Mouse (Mus musculus) c-Kit-negative CD71-positive TER-119-positive erythroid progenitor cells, embryonic 14.5 days (primary cell): ENCODE results near the gene Gm10644.
"Not testable (repeated sequence)": the region's sequence is repeated elsewhere in the genome, so short reads cannot be mapped to it uniquely, and the experiment has no call there.

ENCODE experiments used
- DNase-seq: peaks from one replicate; pipeline ENCODE4 v3.0.0-alpha.2; 2013; ENCODE audit warnings: low read depth, low spot score

Gm10644 gene

DNA sequence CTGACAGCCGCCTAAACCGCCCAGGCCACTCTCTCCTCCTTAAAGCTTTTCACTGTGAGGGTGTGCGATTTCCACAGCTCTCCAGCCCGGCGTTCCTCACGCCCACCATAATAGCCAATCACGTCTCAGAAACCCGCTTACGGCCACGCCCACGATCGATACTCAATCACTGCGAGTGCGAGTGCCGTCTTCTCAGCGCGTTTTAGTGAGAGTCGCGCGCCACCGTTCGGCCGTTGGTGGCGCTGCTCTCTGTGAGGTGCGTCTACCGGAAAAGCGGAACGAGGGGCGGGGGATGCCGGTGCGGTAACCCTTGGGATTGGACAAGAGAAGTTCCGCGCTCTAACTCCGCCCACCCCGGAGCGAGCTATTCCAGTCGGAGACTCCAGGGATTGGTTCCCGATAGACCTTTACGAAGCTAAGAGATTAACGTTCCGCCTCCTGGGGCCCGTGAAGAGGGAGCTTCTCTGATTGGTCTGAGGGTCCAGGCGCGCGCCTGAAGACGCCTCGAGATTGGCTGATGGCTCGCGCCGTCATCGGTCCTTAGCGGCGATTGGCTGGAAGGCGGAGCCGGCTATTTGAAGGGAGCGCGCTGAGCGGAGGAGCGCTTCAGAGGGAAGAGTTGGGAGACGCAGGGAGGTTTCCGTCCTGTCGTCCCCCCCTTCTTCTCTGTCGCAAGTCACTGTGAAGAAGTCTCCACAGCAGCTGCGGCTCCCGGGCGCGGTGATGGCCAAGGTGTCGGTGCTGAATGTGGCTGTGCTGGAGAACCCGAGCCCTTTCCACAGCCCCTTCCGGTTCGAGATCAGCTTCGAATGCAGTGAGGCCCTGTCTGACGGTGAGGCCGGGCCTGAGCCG lies at the start of gene Gm10644, which contains the start of gene Asf1b:
Gm10644 (minus strand) TSS at position 100 of the 852 bp plus-strand sequence.
Asf1b (plus strand) TSS at position 402 of the 852 bp plus-strand sequence.
- DNase-seq, result peak; percentile 99

- DNase-seq, result peak; percentile 75
These were observed 49.7 kb upstream of the Gm10644 start for GRCm38 (mm10) chr8:84004533-84005201.

DNA sequence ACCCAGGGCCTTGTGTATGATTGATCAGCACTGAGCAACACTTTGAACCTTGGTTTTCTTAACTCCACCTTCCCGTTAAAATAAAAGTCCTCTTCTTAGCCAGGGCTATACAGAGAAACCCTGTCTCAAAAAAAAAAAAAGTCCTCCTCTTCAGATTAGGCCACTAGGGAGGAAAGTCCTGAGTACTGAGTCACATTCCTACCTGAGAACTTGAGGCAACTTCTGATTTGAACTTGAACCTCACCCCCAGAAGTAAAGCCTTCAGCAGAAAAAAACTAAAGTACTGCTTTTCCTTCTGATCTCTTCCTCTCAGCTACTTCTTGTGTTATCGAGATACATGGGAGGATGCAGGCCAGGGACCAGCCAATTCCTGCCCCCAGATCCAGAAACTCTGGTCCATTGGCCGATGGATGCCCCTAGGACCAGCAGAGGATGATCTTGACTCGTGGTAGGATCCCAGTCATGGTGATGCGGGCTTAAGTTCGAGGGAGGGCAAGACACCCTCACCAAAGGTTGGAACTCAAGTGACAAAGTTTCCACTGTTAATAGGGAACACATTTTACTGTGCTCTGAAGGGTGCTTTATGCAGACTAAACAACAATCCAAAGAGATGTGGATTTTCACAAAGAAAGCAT lies 48.7 kb upstream of the Gm10644 start:
- no peak for DNase-seq

GRCm38 (mm10) chr8:84002957-84003611 lies 48.1 kb upstream of the Gm10644 start:
- DNase-seq, result no peak

GRCm38 (mm10) chr8:84001281-84002000 lies 46.4 kb upstream of the Gm10644 start, which contains the start of gene 1700067K01Rik:
TSS of gene 1700067K01Rik (plus strand) at chr8:84001502.
- DNase-seq, result no peak

- DNase-seq, result no peak
These were observed 44.8 kb upstream of the Gm10644 start for GRCm38 (mm10) chr8:83999825-84000224.

DNA sequence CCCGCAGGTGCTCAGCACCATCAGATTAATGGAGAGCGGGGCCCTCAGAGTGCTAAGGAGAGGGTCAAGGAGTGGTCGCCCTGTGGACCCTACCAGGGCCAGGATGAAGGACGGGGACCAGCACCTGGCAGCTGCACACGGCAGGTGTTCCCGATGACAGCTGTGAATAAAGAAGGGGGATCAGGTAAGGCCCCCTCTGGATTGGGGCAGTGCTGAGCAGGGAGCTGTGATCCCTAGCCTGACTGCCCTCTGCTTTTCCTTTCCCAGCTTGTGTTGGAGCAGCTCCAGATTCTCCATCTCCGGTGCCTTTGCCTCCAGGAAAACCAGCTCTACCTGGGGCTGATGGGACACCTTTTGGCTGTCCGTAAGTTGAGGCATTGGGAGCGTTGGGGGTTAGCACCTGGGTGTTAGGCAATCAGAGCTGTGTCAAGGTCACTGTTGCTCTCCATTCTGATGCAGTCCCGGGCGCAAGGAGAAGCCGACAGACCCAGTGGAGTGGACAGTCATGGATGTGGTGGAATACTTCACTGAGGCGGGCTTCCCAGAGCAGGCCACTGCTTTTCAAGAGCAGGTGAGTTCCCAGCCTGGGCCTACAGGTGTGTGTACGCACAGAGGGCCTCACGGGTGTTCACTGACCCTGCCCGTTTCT lies 44.2 kb upstream of the Gm10644 start:
- no peak for DNase-seq

- DNase-seq, result peak; percentile 47
These were observed 43.4 kb upstream of the Gm10644 start for GRCm38 (mm10) chr8:83998231-83999056.

DNA sequence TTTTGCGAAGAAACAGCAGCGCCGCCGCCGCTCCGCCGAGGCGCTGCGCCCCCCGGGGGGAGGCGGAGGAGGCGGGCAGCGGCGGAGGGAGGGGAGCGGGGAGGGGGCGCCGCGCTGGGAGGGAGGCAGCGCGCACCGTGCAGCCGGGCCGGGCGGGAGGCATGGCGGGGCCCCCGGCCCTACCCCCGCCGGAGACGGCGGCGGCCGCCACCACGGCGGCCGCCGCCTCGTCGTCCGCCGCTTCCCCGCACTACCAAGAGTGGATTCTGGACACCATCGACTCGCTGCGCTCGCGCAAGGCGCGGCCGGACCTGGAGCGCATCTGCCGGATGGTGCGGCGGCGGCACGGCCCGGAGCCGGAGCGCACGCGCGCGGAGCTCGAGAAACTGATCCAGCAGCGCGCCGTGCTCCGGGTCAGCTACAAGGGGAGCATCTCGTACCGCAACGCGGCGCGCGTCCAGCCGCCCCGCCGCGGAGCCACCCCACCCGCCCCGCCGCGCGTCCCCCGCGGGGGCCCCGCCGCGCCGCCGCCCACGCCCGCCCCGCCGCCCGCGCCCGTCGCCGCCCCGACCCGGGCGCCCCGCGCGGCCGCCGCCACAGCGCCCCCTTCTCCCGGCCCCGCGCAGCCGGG lies 42.6 kb upstream of the Gm10644 start, which contains the start of gene Samd1:
Samd1 (plus strand) TSS at position 162 of the 631 bp plus-strand sequence.
- DNase-seq, result peak; percentile 44

DNA sequence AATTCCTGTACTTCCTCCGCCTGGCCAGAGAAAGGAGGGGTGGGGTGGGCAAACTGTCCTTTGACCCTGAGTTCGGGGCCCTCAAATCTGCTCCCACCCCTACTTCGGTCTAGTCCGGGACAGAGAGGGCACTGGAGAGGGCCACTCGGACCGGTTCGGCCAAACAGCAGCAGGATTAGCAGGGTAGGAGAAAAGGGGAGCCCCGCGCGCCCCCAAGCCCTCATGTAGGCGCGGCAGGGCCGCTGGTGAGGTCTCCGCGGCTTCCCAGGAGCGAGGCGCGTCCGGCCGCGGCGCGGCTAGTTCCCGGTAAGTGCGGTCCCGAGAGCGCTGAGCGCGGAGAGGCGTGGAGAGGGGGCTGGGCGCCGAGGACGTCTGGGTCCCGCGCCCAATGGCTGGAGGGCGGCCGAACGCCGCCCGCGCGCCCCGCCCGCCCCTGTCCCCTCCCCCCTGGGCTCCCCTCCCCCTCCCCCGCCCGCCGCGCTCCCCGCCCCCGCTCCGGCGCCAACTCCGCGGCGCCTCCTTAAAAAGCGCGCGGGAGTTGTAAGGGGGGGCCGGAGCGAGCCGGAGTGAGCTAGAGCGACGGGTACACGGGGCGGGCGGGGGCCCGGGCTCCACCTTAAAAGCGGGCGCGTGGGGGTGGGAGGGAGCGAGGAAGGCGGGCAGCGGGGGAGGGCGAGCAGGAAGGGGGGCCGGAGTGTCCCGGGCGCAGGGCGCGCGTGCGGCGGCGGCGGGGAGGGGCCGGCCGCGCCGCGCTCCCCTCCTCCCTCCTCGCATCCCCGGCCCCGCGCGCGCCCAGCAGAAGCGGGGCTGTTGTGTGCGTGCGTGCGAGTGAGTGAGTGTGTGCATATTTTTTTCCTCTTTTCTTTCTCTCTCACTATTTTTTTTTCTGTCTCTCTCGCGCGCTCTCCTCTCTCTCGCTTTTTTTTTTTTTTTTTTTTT lies 41.8 kb upstream of the Gm10644 start:
- peak; percentile 50 for DNase-seq

DNA sequence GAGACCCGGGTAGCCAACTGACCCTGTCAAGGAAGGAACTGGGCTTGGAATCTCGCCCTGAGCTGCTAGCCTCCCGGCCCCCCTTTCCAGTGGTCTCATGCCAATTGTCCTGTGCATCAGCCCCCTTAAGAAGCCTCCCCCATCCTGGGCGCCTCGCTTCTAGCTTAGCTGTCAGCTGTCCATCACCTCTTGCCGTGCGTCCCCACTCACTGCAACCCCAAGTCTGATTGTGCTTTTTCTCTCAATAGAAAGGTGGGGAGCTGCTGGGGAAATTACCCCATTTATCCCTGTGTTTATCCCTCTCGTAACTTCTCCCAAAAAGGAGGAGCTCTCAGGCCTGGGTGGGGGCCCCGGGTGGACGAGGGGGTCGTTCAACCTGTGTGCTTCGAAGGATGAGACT lies 41.0 kb upstream of the Gm10644 start:
- no peak for DNase-seq

DNA sequence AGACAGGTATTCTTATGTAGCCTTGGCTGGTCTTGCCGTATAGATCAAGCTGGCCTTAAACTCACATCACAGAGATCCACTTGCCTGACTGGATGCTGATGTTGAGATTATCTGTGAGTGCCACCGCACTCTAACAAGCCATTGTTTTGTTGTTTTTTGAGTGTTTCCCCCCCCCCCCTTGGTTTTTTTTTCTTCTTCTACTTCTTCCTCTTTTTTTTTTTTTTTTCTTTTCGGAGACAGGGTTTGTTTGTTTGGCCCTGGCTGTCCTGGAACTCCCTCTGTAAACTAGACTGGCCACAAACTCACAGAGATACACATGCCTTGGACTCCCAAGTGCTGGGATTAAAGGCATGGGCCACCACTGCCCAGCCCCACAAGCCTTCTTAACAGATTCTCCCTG lies 39.0 kb upstream of the Gm10644 start:
- no peak for DNase-seq

DNA sequence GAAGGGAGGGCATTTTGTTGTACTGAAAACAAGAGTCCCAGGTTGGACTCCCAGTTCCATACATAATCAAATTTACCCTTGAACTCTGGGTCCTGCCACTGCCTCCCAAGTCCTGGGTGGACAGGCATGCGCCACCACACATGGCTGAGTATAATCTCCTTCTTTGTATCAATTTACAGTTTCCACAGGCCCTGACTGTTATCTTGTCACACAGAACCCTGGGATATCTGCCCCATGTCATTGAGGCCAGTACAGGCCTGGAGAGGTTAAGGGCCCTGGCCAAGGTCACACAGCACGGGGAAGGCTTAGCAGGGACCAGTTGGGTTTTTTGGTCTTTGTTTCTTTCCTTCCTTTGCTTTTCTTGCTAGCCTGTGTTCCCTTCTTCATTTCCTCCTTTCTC lies 37.5 kb upstream of the Gm10644 start:
- DNase-seq, result no peak

DNA sequence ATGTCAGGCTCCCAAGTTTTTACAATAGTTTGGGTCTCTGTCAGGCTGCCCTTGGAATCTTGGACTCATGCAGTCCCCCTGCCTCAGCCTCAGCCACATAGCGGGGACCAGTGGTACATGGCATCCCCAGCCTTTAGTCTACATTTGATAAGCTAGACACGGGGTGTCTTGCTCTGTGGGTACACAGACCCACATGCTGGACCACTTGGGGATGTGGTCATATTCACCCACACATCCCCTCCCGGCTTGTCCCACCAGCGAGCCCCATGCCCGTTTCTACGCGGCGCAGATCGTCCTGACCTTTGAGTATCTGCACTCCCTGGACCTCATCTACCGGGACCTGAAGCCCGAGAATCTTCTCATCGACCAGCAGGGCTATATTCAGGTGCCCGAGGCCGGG lies 35.2 kb upstream of the Gm10644 start:
- DNase-seq, result no peak

- DNase-seq, result no peak
These were observed 34.2 kb upstream of the Gm10644 start for GRCm38 (mm10) chr8:83989243-83989642.

- not testable (repeated sequence) for DNase-seq
These were observed 28.2 kb upstream of the Gm10644 start for GRCm38 (mm10) chr8:83983222-83983621.

- no peak for DNase-seq
These were observed 27.4 kb upstream of the Gm10644 start for GRCm38 (mm10) chr8:83982449-83982848.

GRCm38 (mm10) chr8:83981533-83981932 lies 26.5 kb upstream of the Gm10644 start:
- DNase-seq, result no peak
